Mouse (Mus musculus) small intestine, adult 2 months (tissue): ENCODE data around the gene Rpl37a. TPM values are rescaled to one million over a fixed set of nuclear protein-coding genes. Genes with fewer than 3 reads are reported as not detected.

Experiments
- H3K27ac ChIP-seq: fragments of 200-500 bp; 2 replicates; pipeline ENCODE4 v1.5.1; 2012; ENCODE audit warnings: low read depth, low read length, control low read depth, inconsistent platforms; ENCODE audit not compliant: insufficient read depth
- H3K27me3 ChIP-seq: fragments of 200-500 bp; 2 replicates; pipeline ENCODE4 v1.6.1; 2012; ENCODE audit warnings: mild to moderate bottlenecking, moderate library complexity, low read length, inconsistent platforms; ENCODE audit not compliant: control insufficient read depth, insufficient read depth
- H3K36me3 ChIP-seq: fragments of 200-500 bp; 2 replicates; pipeline ENCODE4 v1.6.1; 2012; ENCODE audit warnings: mild to moderate bottlenecking, low read length, control low read depth, inconsistent platforms; ENCODE audit not compliant: control insufficient read depth, insufficient read depth
- H3K4me1 ChIP-seq: fragments of 200-500 bp; 2 replicates; pipeline ENCODE4 v1.6.1; 2012; ENCODE audit warnings: low read length, inconsistent platforms, mixed read lengths; ENCODE audit not compliant: control insufficient read depth, insufficient read depth, insufficient read length
- H3K4me3 ChIP-seq: fragments of 200-500 bp; 2 replicates; pipeline ENCODE4 v1.5.1; 2012; ENCODE audit warnings: low read depth, mild to moderate bottlenecking, control low read depth, inconsistent platforms, low read length, moderate library complexity
- CTCF ChIP-seq: fragments of 200-500 bp; IDR thresholded peaks from 2 replicates; pipeline ENCODE4 v1.5.1; 2012; ENCODE audit warnings: low read depth, mild to moderate bottlenecking, control low read depth, inconsistent platforms, low read length, moderate library complexity, mixed read lengths; ENCODE audit not compliant: insufficient replicate concordance, insufficient read length; ENCODE audit errors: extremely low read depth
- POLR2A ChIP-seq: fragments of 200-500 bp; IDR thresholded peaks from 2 replicates; pipeline ENCODE4 v1.6.1; 2012; ENCODE audit warnings: low read depth, mild to moderate bottlenecking, control low read depth, inconsistent platforms, low read length, moderate library complexity
- WGBS: fragments of 180-500 bp; shearing (Covaris S2); methylation state at CpG from one replicate; pipeline ENCODE4 v1.1.7; 2018; 5-methylcytosine and 5-hydroxymethylcytosine counted together
- polyA plus RNA-seq: library from polyadenylated mRNA; depleted of rRNA; stranded (reverse); fragments of >200 nt; gene quantifications from 2 replicates; pipeline ENCODE4 v1.2.3, GENCODE M21; 2012; rRNA removed

Rpl37a gene
- polyA plus RNA-seq, 1 experiment = 356 TPM

- 81% methylated on average over 6 of the region's 6 CpGs for WGBS
- TF ChIP-seq POLR2A = no peak
- TF ChIP-seq CTCF = no peak
- H3K36me3 ChIP-seq = no peaks in the 10 kb centered on the region
- no peaks in the 10 kb centered on the region for H3K4me1 ChIP-seq
- no peak overlapping the region for H3K27ac ChIP-seq
- no peak overlapping the region for H3K4me3 ChIP-seq
- H3K27me3 ChIP-seq = no peaks in the 10 kb centered on the region
Observed at GRCm38 (mm10) chr1:72753211-72753610, 42.1 kb downstream of the Rpl37a start.

GRCm38 (mm10) chr1:72755227-72755626 lies 44.1 kb downstream of the Rpl37a start:
- Histone ChIP-seq H3K4me3 (no peak overlapping the region), H3K4me1 (no peaks in the 10 kb centered on the region), H3K36me3 (no peaks in the 10 kb centered on the region), H3K27me3 (no peaks in the 10 kb centered on the region), H3K27ac (no peak overlapping the region)
- WGBS = 84% methylated on average over 8 of the region's 8 CpGs
- no peak for TF ChIP-seq CTCF
- TF ChIP-seq POLR2A = no peak

- Histone ChIP-seq H3K36me3 (no peaks in the 10 kb centered on the region), H3K27ac (no peak overlapping the region)
- WGBS = 51% methylated on average over 2 of the region's 2 CpGs
Observed at GRCm38 (mm10) chr1:72755801-72756200, 44.7 kb downstream of the Rpl37a start.

GRCm38 (mm10) chr1:72759758-72760157 lies 48.7 kb downstream of the Rpl37a start:
- Histone ChIP-seq H3K36me3 (no peaks in the 10 kb centered on the region), H3K4me1 (no peaks in the 10 kb centered on the region), H3K27me3 (no peaks in the 10 kb centered on the region), H3K4me3 (no peak overlapping the region), H3K27ac (no peak overlapping the region)
- 87% methylated on average over 6 of the region's 6 CpGs for WGBS
- TF ChIP-seq CTCF = no peak
- no peak for TF ChIP-seq POLR2A

More at GRCm38 (mm10) chr1:72755801-72756200, 44.7 kb downstream of the Rpl37a start:
- Histone ChIP-seq H3K4me1 (no peaks in the 10 kb centered on the region), H3K27me3 (no peaks in the 10 kb centered on the region), H3K4me3 (no peak overlapping the region)
- TF ChIP-seq CTCF = no peak
- TF ChIP-seq POLR2A = no peak

Other genes starting within 250 kb of the Rpl37a start
- 0.06 and 0.37 TPM in 2 replicates for gene March4, start 174.4 kb upstream of the Rpl37a start, polyA plus RNA-seq
- gene Smarcal1, start 128.0 kb upstream of the Rpl37a start, polyA plus RNA-seq = 8.1 and 11.8 TPM in 2 replicates
- not detected in 2 replicates for gene Ankar, start 10.7 kb upstream of the Rpl37a start, polyA plus RNA-seq
- gene Igfbp2, start 113.2 kb downstream of the Rpl37a start, polyA plus RNA-seq = 7.7 and 17.9 TPM in 2 replicates
- 5.5 and 8.6 TPM in 2 replicates for gene Igfbp5, start 163.6 kb downstream of the Rpl37a start, polyA plus RNA-seq